Mouse (Mus musculus) gastrocnemius, postnatal 4 days (tissue): ENCODE measurements at regions not wholly inside any gene's neighbourhood (a gene's known extent, or its start where the extent isn't known, plus 50 kb on each side); places are given as distances from the start of the nearest gene placed in this dataset.

Source experiments
- DNase-seq, 2 experiments: peaks; one replicate each; pipeline ENCODE4 v3.0.0; 2021 to 2022; ENCODE audit warnings: low spot score in 2 of 2, mixed read lengths in 2 of 2

DNA sequence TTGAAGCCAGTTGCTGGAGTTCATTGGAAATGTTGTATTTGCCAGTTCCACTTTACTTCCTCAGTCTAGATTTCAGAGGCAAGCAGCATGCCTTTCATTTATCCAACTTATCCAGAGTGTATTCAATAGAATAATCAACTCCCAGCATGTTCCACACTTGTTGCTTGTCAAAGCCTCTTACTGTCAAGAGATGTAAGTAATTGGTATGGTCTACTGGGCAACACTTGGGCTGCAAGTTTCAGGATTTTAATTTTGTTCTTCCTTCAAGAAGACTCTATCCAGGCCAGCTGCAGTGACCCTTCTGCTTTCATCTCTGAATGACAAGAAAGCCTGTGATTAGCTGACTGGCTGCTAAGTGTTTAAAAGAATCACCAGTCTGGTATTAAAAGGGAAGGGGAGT lies 3131.6 kb upstream of the Lrrc6 start:
- DNase-seq: no peak

DNA sequence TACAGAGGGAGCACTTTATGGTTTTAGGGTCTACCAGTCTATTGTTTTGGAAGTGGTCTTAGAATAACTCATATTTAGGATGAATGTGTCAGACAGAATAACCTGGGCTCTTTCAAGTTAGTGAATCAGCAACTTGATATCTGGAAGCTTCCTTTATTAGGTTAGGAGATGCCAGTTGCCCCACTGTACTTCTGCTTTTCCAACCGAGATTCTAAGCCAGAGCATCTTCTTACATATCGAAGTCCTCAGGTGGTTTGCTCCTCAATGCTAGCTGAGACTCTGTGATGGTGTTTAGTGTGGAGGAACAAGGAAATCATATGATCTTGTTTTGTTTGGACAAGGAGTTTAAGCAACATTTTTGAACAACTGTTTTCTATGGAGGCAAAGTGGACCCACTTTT lies 3117.3 kb upstream of the Lrrc6 start:
- no peak for DNase-seq

DNA sequence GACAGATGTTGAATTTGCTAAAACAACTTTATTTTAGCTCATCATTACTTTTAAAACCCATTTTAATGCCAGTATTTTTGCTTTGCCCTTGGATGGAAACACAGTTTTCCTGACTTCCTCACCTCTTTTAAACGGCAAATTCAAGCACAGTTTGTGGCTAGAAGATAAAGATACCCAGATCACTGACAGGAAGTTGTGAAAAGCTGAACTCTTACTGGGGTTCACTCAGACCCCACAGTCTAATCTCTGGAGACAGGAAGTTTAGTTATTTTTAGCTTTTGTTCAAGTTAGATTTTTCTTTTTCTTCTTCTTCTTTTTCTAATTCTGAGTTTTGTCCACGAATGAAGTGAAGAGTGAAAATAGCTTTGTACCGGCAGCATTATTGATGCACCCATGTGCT lies 3113.3 kb upstream of the Lrrc6 start:
- DNase-seq: no peak

- no peak for DNase-seq
These were observed 3090.7 kb upstream of the Lrrc6 start for GRCm38 (mm10) chr15:69591219-69592006.

DNA sequence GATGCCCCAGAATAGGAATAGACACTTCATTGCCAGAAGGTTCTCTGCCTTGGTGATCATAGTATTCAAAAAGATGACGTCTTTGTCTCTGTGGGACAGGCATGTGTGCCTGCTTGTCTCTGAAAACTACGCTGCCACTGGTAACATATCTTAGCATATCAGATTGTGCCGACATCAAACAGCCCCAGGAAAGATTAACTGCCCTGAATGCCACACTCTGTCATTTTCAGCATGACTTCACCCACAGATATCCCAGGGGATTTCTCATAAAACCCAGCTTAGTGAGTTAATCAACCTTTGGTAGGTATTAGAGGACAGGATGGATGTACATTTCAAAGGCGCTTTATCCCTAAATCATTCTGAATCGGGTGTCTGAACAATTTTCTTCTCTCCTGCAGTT lies 3087.4 kb upstream of the Lrrc6 start:
- DNase-seq: no peak

GRCm38 (mm10) chr15:69576742-69577141 lies 3076.0 kb upstream of the Lrrc6 start:
- DNase-seq: no peak

DNA sequence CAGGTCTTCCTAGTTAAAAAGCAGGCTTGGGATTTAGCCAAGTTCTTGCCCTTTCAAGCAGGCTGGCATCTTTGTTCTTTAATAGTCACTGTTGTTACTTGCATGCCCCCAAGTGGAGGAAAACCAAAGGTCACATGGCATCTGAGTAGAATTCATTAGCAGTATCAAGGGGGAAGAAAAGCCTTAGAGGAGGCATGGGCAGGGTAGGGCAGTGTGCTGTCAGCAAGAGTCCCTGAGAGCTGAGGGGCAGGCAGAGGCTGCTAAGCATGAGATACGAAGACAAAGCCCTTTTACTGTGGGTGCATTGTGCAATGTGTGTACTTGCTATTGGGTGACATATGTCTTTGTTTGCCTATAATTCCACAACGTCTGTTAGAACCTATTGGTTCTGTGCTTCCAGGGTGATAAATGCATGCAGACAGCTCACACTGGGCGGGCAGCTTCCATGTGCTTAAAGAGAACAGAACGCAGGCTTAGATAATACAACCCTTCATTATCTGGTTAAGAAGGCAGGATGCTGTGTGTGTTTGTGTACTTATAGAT lies 3075.0 kb upstream of the Lrrc6 start:
- DNase-seq: no peak

GRCm38 (mm10) chr15:69554171-69554570 lies 3053.5 kb upstream of the Lrrc6 start:
- no peak for DNase-seq

DNA sequence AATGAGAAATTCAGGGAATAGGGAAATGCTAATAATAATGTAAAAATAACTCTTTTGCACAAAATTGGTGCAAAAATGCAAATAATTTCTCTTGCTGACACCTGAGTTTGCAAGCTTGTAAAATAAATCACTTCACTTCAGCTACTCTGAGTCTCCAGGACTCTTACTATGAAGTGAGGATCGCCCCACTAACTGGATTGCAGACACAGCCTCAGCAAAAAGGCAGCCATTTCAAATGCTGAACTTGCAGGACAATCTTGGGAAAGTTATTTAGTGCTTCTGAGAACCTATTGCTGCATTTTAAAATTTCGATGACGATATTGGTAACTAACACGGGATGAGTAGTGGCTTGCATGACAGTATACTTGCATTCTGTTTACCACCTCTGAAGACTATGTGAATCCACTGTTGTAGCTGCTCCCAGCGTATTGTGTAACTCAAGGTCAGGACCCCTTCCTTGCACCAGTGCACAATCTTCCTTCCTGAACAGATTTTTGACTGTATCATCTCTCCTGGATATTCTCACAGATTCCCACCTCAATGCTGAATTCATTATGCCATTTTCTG lies 3051.4 kb upstream of the Lrrc6 start:
- no peak for DNase-seq

- DNase-seq: no peak
These were observed 3050.3 kb upstream of the Lrrc6 start for GRCm38 (mm10) chr15:69551012-69551411.

DNA sequence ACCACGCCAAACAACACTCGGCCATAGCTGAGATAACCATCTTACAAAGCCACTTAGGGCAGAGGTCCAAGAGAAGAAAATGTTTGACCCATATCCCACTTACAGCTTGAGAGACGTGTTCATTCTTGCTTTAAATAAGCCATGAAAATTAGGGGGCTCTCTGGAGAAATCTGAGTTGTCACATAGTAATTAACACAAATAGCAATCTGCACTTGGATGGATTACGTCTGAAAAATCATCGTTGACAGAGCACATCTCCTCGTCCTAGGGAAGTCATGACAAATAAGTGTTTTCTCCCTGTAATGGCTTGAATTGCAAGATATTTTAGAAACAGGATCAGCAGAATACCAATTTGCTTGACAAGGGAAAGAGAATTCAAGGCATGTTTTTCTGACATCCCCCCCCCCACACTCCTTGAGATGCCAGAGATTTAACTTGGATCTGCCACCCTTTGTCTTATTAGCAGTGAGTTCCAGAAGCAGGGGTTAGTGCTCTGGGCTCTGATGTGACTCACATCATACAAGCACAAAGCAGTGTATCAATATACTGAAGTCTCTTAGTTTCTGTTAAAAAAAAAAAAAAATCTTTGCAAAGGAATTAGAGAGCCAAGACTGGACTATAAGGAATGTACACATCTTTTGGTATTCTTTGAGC lies 3025.9 kb upstream of the Lrrc6 start:
- no peak for DNase-seq

- no peak for DNase-seq
These were observed 2983.8 kb upstream of the Lrrc6 start for GRCm38 (mm10) chr15:69484421-69485074.

GRCm38 (mm10) chr15:69483096-69483495 lies 2982.4 kb upstream of the Lrrc6 start:
- DNase-seq: no peak

DNA sequence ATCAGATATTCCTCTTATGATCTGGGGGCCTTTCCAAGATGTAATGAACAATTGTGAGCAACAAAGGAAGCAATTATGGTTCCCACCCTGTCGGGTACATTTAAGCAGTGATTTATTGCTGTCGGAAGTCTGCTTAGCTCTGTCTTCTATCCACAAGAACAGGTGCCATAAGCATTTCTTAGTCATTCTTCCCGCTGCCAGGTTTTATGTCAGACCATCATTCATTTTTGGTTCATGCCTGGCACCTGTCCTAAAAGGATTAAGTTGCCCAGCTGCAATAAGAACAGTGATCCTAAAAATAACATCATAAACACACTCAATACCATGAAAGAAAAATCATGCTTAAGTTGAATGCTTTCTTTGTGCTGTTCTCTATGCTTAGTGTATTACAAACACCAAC lies 2980.4 kb upstream of the Lrrc6 start:
- DNase-seq: no peak

DNA sequence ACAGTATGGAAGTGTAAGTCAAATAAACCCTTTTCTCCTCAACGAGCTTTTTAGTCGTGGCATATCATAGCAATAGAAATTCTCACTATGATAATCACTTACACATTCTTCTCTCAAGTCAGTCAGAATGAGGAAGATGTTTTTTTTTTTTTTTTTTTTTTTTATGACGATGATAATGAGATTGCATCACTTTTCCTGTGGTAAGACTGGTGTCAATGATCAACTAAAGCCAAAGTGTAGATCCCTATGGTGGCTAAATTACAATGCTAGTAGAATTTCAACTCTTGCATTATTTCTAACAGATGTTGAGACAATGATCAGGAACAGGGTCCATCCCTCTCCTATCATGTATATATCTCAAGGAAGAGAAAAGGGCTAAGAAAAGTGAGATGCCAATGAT lies 2976.3 kb upstream of the Lrrc6 start:
- DNase-seq: no peak

GRCm38 (mm10) chr15:69469566-69469965 lies 2968.9 kb upstream of the Lrrc6 start:
- DNase-seq: no peak

DNA sequence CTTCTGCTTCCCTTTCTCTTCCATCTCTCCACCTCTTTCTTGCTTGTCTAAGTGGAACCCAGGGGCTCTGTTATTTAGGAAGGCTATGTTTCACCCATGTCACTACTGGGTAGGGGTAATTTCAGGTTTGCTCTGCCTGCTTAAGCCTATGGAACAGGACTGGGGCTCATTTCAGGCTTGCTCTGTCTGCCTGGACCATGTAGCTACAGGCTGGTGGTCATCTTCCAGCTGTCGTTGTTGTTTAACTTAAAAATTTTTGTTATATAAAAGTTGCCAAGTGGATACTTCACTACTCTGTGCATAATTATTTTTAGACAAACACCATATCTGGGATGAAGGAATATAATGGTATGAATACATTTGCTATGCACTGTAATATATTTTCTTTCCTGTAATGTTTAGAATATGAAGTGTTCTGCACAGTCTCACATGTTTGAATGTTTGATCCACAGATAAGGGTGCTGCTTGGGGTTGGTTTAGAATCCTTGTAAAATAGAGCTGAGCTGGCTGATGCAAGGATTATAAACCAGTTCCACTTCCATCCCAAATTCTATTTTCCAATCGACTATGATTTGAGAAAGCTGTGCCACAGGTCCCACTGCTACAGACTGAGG lies 2960.0 kb upstream of the Lrrc6 start:
- DNase-seq: no peak

GRCm38 (mm10) chr15:69457473-69457872 lies 2956.8 kb upstream of the Lrrc6 start:
- no peak for DNase-seq

- DNase-seq: no peak
These were observed 2955.6 kb upstream of the Lrrc6 start for GRCm38 (mm10) chr15:69456191-69456770.

DNA sequence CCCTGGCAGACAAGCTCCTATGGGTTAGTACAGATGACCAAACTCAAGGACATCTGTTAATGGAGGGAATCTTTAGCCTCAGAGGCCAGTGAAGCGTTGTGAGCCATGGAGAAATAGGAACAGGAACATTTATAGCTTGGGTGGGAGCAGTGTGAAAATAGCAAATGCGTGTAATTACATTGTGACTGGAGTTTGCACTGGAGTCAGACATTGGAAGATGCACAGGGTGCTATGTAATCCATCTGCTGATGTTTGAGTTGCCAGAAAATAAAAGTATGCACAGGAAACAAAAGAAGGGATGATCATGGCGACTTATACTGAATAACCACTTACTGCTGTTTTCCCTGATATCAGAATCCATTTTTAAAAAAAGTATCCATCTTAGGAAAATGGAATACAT lies 2940.3 kb upstream of the Lrrc6 start:
- DNase-seq: no peak

GRCm38 (mm10) chr15:69413531-69414011 lies 2912.9 kb upstream of the Lrrc6 start:
- DNase-seq: no peak
